Mouse (Mus musculus): Measurements from ENCODE around the gene Trim71. TPM values are rescaled to one million over a fixed set of nuclear protein-coding genes. Genes with fewer than 3 reads are reported as not detected.

The Trim71 gene
- polyA plus RNA-seq, 1 experiment from 2014 or later: 3.1 TPM

- Histone ChIP-seq H3K9me3 (ENCODE audit: control insufficient read depth, low read length) (no peaks in the 10 kb centered on the region), H3K27me3 (replicated peaks; ENCODE audit: control insufficient read depth, insufficient read depth, low read length) (no peaks in the 10 kb centered on the region), H3K4me2 (peak overlapping the region; percentile 45), H3K4me3 (ENCODE audit: low read depth, low read length) (no peak overlapping the region), H3K9ac (ENCODE audit: low read depth, low read length) (no peak overlapping the region), H3K27ac (ENCODE audit: low read depth, low read length) (peak overlapping the region; percentile 63), H3K4me1 (replicated peaks; ENCODE audit: control insufficient read depth, insufficient read depth, low read length) (peaks cover 44% of the 10 kb centered on the region), H3K36me3 (ENCODE audit: control insufficient read depth, insufficient read depth, low read length) (no peaks in the 10 kb centered on the region)
- 55% methylated on average over 5 of the region's 5 CpGs for WGBS
- DNase-seq (ENCODE audit: low spot score): no peak
- ATAC-seq (replicated peaks; ENCODE audit: low FRiP score): no peak
Observed at GRCm38 (mm10) chr9:114549117-114549516, 15.1 kb downstream of the Trim71 start.

- no peaks in the 10 kb centered on the region for H3K36me3 ChIP-seq (ENCODE audit: control insufficient read depth, insufficient read depth, low read length)
- H3K4me3 ChIP-seq (ENCODE audit: low read depth, low read length): no peak overlapping the region
- ATAC-seq (replicated peaks; ENCODE audit: low FRiP score): no peak
- no peaks in the 10 kb centered on the region for H3K9me3 ChIP-seq (ENCODE audit: control insufficient read depth, low read length)
- peaks cover 43% of the 10 kb centered on the region for H3K4me1 ChIP-seq (replicated peaks; ENCODE audit: control insufficient read depth, insufficient read depth, low read length)
- no peak overlapping the region for H3K9ac ChIP-seq (ENCODE audit: low read depth, low read length)
- WGBS: 37% methylated on average over 4 of the region's 4 CpGs
- peak overlapping the region; percentile 45 for H3K4me2 ChIP-seq
- no peak for DNase-seq (ENCODE audit: low spot score)
- no peaks in the 10 kb centered on the region for H3K27me3 ChIP-seq (replicated peaks; ENCODE audit: control insufficient read depth, insufficient read depth, low read length)
- peak overlapping the region; percentile 63 for H3K27ac ChIP-seq (ENCODE audit: low read depth, low read length)
Observed at GRCm38 (mm10) chr9:114548496-114548895, 15.7 kb downstream of the Trim71 start.

DNA sequence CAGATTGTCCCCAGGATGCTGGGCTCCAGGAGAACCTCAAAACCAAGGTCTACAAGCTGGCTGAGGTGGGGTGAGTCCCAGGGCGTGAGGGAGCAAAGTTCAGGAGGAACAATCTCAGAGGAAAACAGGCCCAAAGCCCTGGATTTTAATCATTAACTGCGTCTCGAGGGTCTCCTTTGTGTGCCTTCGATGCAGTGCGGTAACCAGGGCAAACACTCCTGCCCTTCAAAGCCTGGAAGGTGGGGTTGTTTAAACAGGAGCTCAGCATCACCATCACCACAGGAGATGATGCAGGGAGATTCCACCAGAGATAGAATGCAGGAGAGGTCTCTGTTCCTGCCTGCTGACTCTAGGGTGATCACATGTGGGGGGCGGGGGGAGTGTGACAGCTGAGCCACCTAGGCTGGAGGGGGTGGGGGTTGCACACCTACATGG is 16.5 kb downstream of the Trim71 start:
- no peak for DNase-seq (ENCODE audit: low spot score)
- Histone ChIP-seq H3K4me3 (ENCODE audit: low read depth, low read length) (no peak overlapping the region), H3K4me2 (peak overlapping the region; percentile 45), H3K36me3 (ENCODE audit: control insufficient read depth, insufficient read depth, low read length) (no peaks in the 10 kb centered on the region), H3K9me3 (ENCODE audit: control insufficient read depth, low read length) (no peaks in the 10 kb centered on the region), H3K27ac (ENCODE audit: low read depth, low read length) (peak overlapping the region; percentile 78), H3K9ac (ENCODE audit: low read depth, low read length) (0 out of 2 replicates have a peak overlapping the region, but pooled peaks have one; percentile 14), H3K4me1 (replicated peaks; ENCODE audit: control insufficient read depth, insufficient read depth, low read length) (peaks cover 43% of the 10 kb centered on the region), H3K27me3 (replicated peaks; ENCODE audit: control insufficient read depth, insufficient read depth, low read length) (no peaks in the 10 kb centered on the region)
- ATAC-seq (replicated peaks; ENCODE audit: low FRiP score): peak; percentile 54
- WGBS: 54% methylated on average over 6 of the region's 6 CpGs

- H3K4me2 ChIP-seq: peak overlapping the region; percentile 33
- no peak overlapping the region for H3K9ac ChIP-seq (ENCODE audit: low read depth, low read length)
- no peaks in the 10 kb centered on the region for H3K9me3 ChIP-seq (ENCODE audit: control insufficient read depth, low read length)
- WGBS: 25% methylated on average over 12 of the region's 12 CpGs
- no peaks in the 10 kb centered on the region for H3K36me3 ChIP-seq (ENCODE audit: control insufficient read depth, insufficient read depth, low read length)
- no peak overlapping the region for H3K4me3 ChIP-seq (ENCODE audit: low read depth, low read length)
- DNase-seq (ENCODE audit: low spot score) (no peak), ATAC-seq (replicated peaks; ENCODE audit: low FRiP score) (peak; percentile 49)
- peaks cover 46% of the 10 kb centered on the region for H3K4me1 ChIP-seq (replicated peaks; ENCODE audit: control insufficient read depth, insufficient read depth, low read length)
- H3K27ac ChIP-seq (ENCODE audit: low read depth, low read length): peak overlapping the region; percentile 78
- no peaks in the 10 kb centered on the region for H3K27me3 ChIP-seq (replicated peaks; ENCODE audit: control insufficient read depth, insufficient read depth, low read length)
Observed at GRCm38 (mm10) chr9:114546765-114547164, 17.4 kb downstream of the Trim71 start.

- H3K4me1 ChIP-seq (replicated peaks; ENCODE audit: control insufficient read depth, insufficient read depth, low read length): peaks cover 52% of the 10 kb centered on the region
- H3K4me3 ChIP-seq (ENCODE audit: low read depth, low read length): no peak overlapping the region
- 44% methylated on average over 9 of the region's 9 CpGs for WGBS
- no peaks in the 10 kb centered on the region for H3K9me3 ChIP-seq (ENCODE audit: control insufficient read depth, low read length)
- H3K27me3 ChIP-seq (replicated peaks; ENCODE audit: control insufficient read depth, insufficient read depth, low read length): no peaks in the 10 kb centered on the region
- H3K9ac ChIP-seq (ENCODE audit: low read depth, low read length): no peak overlapping the region
- no peaks in the 10 kb centered on the region for H3K36me3 ChIP-seq (ENCODE audit: control insufficient read depth, insufficient read depth, low read length)
- ATAC-seq (replicated peaks; ENCODE audit: low FRiP score): no peak
- no peak for DNase-seq (ENCODE audit: low spot score)
- H3K4me2 ChIP-seq: no peak overlapping the region
- H3K27ac ChIP-seq (ENCODE audit: low read depth, low read length): peak overlapping the region; percentile 15; the same call in 1 of the 2 replicates
Observed at GRCm38 (mm10) chr9:114544754-114545393, 19.3 kb downstream of the Trim71 start.

DNA sequence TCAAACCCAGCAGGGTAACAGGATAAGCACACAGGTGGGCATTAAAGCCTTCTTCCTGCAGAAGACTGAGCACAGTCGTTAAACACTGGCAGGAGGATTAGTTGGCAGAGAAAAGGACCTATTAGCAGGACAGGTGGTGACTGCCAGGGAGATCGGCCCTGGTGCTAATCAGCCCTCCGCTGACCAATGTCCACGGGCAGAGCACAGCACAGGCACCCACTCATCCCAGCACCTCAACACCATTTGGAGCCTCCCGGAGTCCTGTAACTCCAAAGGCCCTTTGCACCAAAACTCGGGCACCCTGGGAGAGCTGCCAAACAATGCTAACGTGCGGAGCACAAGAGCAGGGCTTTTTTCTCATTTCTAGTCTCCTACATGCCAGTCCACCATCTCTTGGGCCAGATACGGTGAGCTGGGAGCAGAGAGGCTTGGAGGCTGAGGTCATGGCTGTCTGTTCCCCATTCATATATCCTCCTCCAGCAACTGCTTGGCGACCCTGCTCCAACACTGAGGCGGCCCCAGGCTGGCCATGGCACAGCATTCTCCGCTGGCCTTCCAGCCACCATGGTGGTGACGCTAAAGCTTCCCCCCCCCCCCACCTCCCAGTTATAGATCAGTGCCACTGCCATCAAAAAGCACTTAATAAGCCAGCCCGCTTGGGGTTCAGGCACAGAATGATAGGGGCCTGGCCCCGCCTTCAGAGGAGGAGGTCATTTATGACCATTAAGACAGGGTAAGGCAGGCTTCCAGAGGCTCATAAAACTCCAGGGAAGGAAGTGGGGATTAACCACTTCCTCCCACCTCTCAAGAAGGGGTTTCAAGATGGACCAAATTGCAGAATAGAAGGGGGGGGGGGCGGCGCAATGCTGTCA is 20.1 kb downstream of the Trim71 start:
- H3K4me2 ChIP-seq: no peak overlapping the region
- peaks cover 49% of the 10 kb centered on the region for H3K4me1 ChIP-seq (replicated peaks; ENCODE audit: control insufficient read depth, insufficient read depth, low read length)
- 49% methylated on average over 17 of the region's 17 CpGs for WGBS
- DNase-seq (ENCODE audit: low spot score): no peak
- peak overlapping the region; percentile 15; the same call in 1 of the 2 replicates for H3K27ac ChIP-seq (ENCODE audit: low read depth, low read length)
- no peaks in the 10 kb centered on the region for H3K36me3 ChIP-seq (ENCODE audit: control insufficient read depth, insufficient read depth, low read length)
- H3K27me3 ChIP-seq (replicated peaks; ENCODE audit: control insufficient read depth, insufficient read depth, low read length): no peaks in the 10 kb centered on the region
- ATAC-seq (replicated peaks; ENCODE audit: low FRiP score): no peak
- no peaks in the 10 kb centered on the region for H3K9me3 ChIP-seq (ENCODE audit: control insufficient read depth, low read length)
- H3K9ac ChIP-seq (ENCODE audit: low read depth, low read length): no peak overlapping the region
- H3K4me3 ChIP-seq (ENCODE audit: low read depth, low read length): no peak overlapping the region

- DNase-seq (ENCODE audit: low spot score) (peak; percentile 33), ATAC-seq (replicated peaks; ENCODE audit: low FRiP score) (peak; percentile 42; the same call in 1 of the 2 replicates)
- Histone ChIP-seq H3K36me3 (ENCODE audit: control insufficient read depth, insufficient read depth, low read length) (no peaks in the 10 kb centered on the region), H3K4me3 (ENCODE audit: low read depth, low read length) (no peak overlapping the region), H3K9me3 (ENCODE audit: control insufficient read depth, low read length) (no peaks in the 10 kb centered on the region), H3K9ac (ENCODE audit: low read depth, low read length) (no peak overlapping the region), H3K27me3 (replicated peaks; ENCODE audit: control insufficient read depth, insufficient read depth, low read length) (no peaks in the 10 kb centered on the region), H3K4me1 (replicated peaks; ENCODE audit: control insufficient read depth, insufficient read depth, low read length) (peaks cover 42% of the 10 kb centered on the region), H3K27ac (ENCODE audit: low read depth, low read length) (peak overlapping the region; percentile 8; the same call in 1 of the 2 replicates), H3K4me2 (no peak overlapping the region)
- 11% methylated on average over 1 of the region's 1 CpGs for WGBS
Observed at GRCm38 (mm10) chr9:114541279-114541741, 22.9 kb downstream of the Trim71 start.

GRCm38 (mm10) chr9:114538996-114539563 is 25.1 kb downstream of the Trim71 start:
- Histone ChIP-seq H3K36me3 (ENCODE audit: control insufficient read depth, insufficient read depth, low read length) (no peaks in the 10 kb centered on the region), H3K4me1 (replicated peaks; ENCODE audit: control insufficient read depth, insufficient read depth, low read length) (peaks cover 30% of the 10 kb centered on the region), H3K4me3 (ENCODE audit: low read depth, low read length) (no peak overlapping the region), H3K4me2 (no peak overlapping the region), H3K27me3 (replicated peaks; ENCODE audit: control insufficient read depth, insufficient read depth, low read length) (no peaks in the 10 kb centered on the region), H3K27ac (ENCODE audit: low read depth, low read length) (no peak overlapping the region), H3K9ac (ENCODE audit: low read depth, low read length) (no peak overlapping the region), H3K9me3 (ENCODE audit: control insufficient read depth, low read length) (no peaks in the 10 kb centered on the region)
- ATAC-seq (replicated peaks; ENCODE audit: low FRiP score) (no peak), DNase-seq (ENCODE audit: low spot score) (no peak)
- 84% methylated on average over 7 of the region's 7 CpGs for WGBS

Measured in liver, embryonic 11.5 days (tissue).